Mouse (Mus musculus) liver, embryonic 14.5 days (tissue): ENCODE results near the gene Xkr8. TPM values are rescaled to one million over a fixed set of nuclear protein-coding genes. Genes with fewer than 3 reads are reported as not detected.

Source experiments
- ATAC-seq: fragments of 200-750 bp; cut with Nextera tagmentation; 2 replicates; pipeline ENCODE4 v1.8.0; 2017; ENCODE audit warnings: moderate number of reproducible peaks, mild to moderate bottlenecking, moderate library complexity; ENCODE audit not compliant: insufficient read depth
- DNase-seq, 3 experiments: peaks; one replicate each; pipeline ENCODE4 v3.0.0-alpha.2; 2012 to 2013; ENCODE audit warnings: low read depth in 3 of 3, low spot score in 3 of 3
- H3K27ac ChIP-seq: fragments of 300-500 bp; sonication (generic); 2 replicates; pipeline ENCODE4 v1.5.1; 2014; ENCODE audit warnings: moderate library complexity, mild to moderate bottlenecking, control low read depth, inconsistent platforms
- H3K27me3 ChIP-seq: fragments of 300-500 bp; sonication (generic); 2 replicates; pipeline ENCODE4 v1.6.1; 2014; ENCODE audit warnings: mild to moderate bottlenecking, low read length, moderate library complexity; ENCODE audit not compliant: control insufficient read depth, insufficient read depth
- H3K36me3 ChIP-seq: fragments of 300-500 bp; sonication (generic); replicated peaks from 2 replicates; pipeline ENCODE4 v1.6.1; 2014; ENCODE audit warnings: low read depth; ENCODE audit not compliant: control insufficient read depth, insufficient read depth
- H3K4me1 ChIP-seq, 2 experiments: fragments of 200-500 bp in 1 of 2; fragments of 300-500 bp in 1 of 2; sonication (generic) in 1 of 2; replicated peaks; 2 replicates each; pipeline ENCODE4 v1.6.1; 2012 to 2014; ENCODE audit warnings: antibody characterized with exemption in 1 of 2, inconsistent platforms in 1 of 2, low read length in 1 of 2; ENCODE audit not compliant: control insufficient read depth in 2 of 2, insufficient read depth in 2 of 2
- H3K4me2 ChIP-seq: fragments of 300-500 bp; sonication (generic); 2 replicates; pipeline ENCODE4 v1.6.1; 2014; ENCODE audit warnings: low read depth, mild to moderate bottlenecking, control low read depth, moderate library complexity
- H3K4me3 ChIP-seq, 2 experiments: fragments of 200-500 bp in 1 of 2; fragments of 300-500 bp in 1 of 2; sonication (generic) in 1 of 2; 2 replicates each; pipeline ENCODE4 v1.5.1; 2012 to 2014; ENCODE audit warnings: low read depth in 2 of 2, low read length in 2 of 2, mild to moderate bottlenecking in 2 of 2, control low read depth in 1 of 2, inconsistent platforms in 1 of 2, moderate library complexity in 1 of 2; ENCODE audit not compliant: insufficient read depth in 1 of 2
- H3K9ac ChIP-seq: fragments of 300-500 bp; sonication (generic); replicated peaks from 2 replicates; pipeline ENCODE4 v1.6.1; 2014; ENCODE audit warnings: mild to moderate bottlenecking, control low read depth, moderate library complexity
- H3K9me3 ChIP-seq: fragments of 300-500 bp; sonication (generic); 2 replicates; pipeline ENCODE4 v1.6.1; 2016; ENCODE audit warnings: low read length, mixed read lengths; ENCODE audit not compliant: control insufficient read depth
- CTCF ChIP-seq: IDR thresholded peaks from 2 replicates; pipeline ENCODE4 v1.5.1; 2016; ENCODE audit warnings: antibody characterized with exemption, low read depth, control low read depth
- EP300 ChIP-seq: IDR thresholded peaks from 2 replicates; pipeline ENCODE4 v1.6.1; 2016; ENCODE audit warnings: antibody characterized with exemption, low read depth
- WGBS: fragments of 180-500 bp; shearing (Covaris S2); extraction: QIAGEN DNeasy Blood & Tissue Kit; methylation state at CpG from one replicate; pipeline ENCODE4 v1.1.7; 2014; ENCODE audit not compliant: insufficient replicate concordance; 5-methylcytosine and 5-hydroxymethylcytosine counted together
- polyA plus RNA-seq, 2 experiments: library from polyadenylated mRNA; depleted of rRNA in 1 of 2; stranded (reverse) in 1 of 2; unstranded in 1 of 2; fragments of >200 nt; fragmentation: Nextera tagmentation in 1 of 2; extraction: Ambion mirVana in 1 of 2; gene quantifications; 2 replicates each; pipeline versions ENCODE4 v1.2.1 to v1.2.3; 2012 to 2014

The Xkr8 gene
- polyA plus RNA-seq, 2 experiments = 1.9 to 3.3 TPM

GRCm38 (mm10) chr4:132735894-132736293 lies 3.5 kb upstream of the Xkr8 start:
- ATAC-seq (peak; percentile 14; the same call in 1 of the 2 replicates), DNase-seq (no peak)
- Histone ChIP-seq H3K36me3 (no peaks in the 10 kb centered on the region), H3K9me3 (no peaks in the 10 kb centered on the region), H3K4me3 (no peak overlapping the region), H3K9ac (no peak overlapping the region), H3K27me3 (no peaks in the 10 kb centered on the region), H3K4me2 (no peak overlapping the region), H3K27ac (no peak overlapping the region), H3K4me1 (peaks cover 5 to 8% of the 10 kb centered on the region in 2 experiments; a peak in 3 of 4 replicates)
- TF ChIP-seq CTCF (peak; percentile 46), EP300 (no peak)
- WGBS = 52% methylated on average over 3 of the region's 3 CpGs

- H3K4me1 ChIP-seq = peaks cover 5 to 8% of the 10 kb centered on the region in 2 experiments; a peak in 3 of 4 replicates
- WGBS = 70% methylated on average over 2 of the region's 2 CpGs
- DNase-seq (no peak), ATAC-seq (no peak)
- H3K36me3 ChIP-seq = no peaks in the 10 kb centered on the region
- no peak overlapping the region for H3K4me3 ChIP-seq
- H3K27ac ChIP-seq = no peak overlapping the region
- H3K27me3 ChIP-seq = no peaks in the 10 kb centered on the region
- no peaks in the 10 kb centered on the region for H3K9me3 ChIP-seq
- H3K4me2 ChIP-seq = no peak overlapping the region
- H3K9ac ChIP-seq = no peak overlapping the region
- TF ChIP-seq EP300 = no peak
- TF ChIP-seq CTCF = no peak
Measured at GRCm38 (mm10) chr4:132735389-132735788, 3.0 kb upstream of the Xkr8 start.

- no peaks in the 10 kb centered on the region for H3K9me3 ChIP-seq
- no peak overlapping the region for H3K4me2 ChIP-seq
- ATAC-seq (no peak), DNase-seq (no peak)
- no peaks in the 10 kb centered on the region for H3K36me3 ChIP-seq
- no peak overlapping the region for H3K27ac ChIP-seq
- TF ChIP-seq CTCF = no peak
- TF ChIP-seq EP300 = no peak
- no peak overlapping the region for H3K9ac ChIP-seq
- no peak overlapping the region for H3K4me3 ChIP-seq
- peaks cover 5 to 8% of the 10 kb centered on the region in 2 experiments; a peak in 3 of 4 replicates for H3K4me1 ChIP-seq
- H3K27me3 ChIP-seq = no peaks in the 10 kb centered on the region
- 75% methylated on average over 2 of the region's 2 CpGs for WGBS
Measured at GRCm38 (mm10) chr4:132734766-132735165, 2.4 kb upstream of the Xkr8 start.

- DNase-seq (no peak), ATAC-seq (no peak)
- Histone ChIP-seq H3K4me1 (peaks cover 5 to 8% of the 10 kb centered on the region in 2 experiments; a peak in 3 of 4 replicates), H3K36me3 (no peaks in the 10 kb centered on the region), H3K4me2 (no peak overlapping the region), H3K9ac (no peak overlapping the region), H3K27ac (no peak overlapping the region), H3K4me3 (no peak overlapping the region), H3K9me3 (no peaks in the 10 kb centered on the region), H3K27me3 (no peaks in the 10 kb centered on the region)
- 84% methylated on average over 25 of the region's 25 CpGs for WGBS
- peak; percentile 25; the same call in 1 of the 2 replicates for TF ChIP-seq CTCF
- no peak for TF ChIP-seq EP300
Measured at GRCm38 (mm10) chr4:132733071-132733770, 875 bp upstream of the Xkr8 start.

DNA sequence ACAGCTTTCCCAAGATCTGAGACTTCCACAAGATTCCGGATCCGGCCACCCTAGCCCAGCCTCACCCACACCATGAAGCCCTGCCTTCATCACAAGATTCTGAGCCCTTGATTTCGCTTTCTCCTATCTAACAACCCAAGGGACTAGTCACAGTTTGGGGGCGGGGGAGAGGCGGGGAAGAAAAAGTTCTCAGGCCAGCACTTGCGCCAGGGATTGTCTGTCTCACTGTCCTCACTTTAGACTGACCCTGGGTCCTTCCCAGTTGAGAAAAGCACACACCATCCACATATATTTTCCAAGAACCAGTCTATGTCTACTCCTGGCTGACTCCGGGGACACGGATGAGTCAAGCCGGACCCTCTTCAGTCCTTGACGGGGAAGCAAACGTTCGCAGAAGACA lies 730 bp downstream of the Xkr8 start:
- Histone ChIP-seq H3K9me3 (no peaks in the 10 kb centered on the region), H3K4me2 (peak overlapping the region; percentile 89), H3K36me3 (no peaks in the 10 kb centered on the region), H3K27me3 (no peaks in the 10 kb centered on the region), H3K9ac (no peak overlapping the region), H3K4me3 (peak overlapping the region; percentile 64 to 66), H3K4me1 (peaks cover 5 to 8% of the 10 kb centered on the region in 2 experiments; a peak in 3 of 4 replicates), H3K27ac (no peak overlapping the region)
- ATAC-seq (no peak), DNase-seq (no peak)
- WGBS = 33% methylated on average over 12 of the region's 12 CpGs
- TF ChIP-seq EP300 = no peak
- TF ChIP-seq CTCF = no peak
